Mouse (Mus musculus) limb, embryonic 13.5 days (tissue): ENCODE results near the gene Svs4. TPM values are rescaled to one million over a fixed set of nuclear protein-coding genes. Genes with fewer than 3 reads are reported as not detected.

ENCODE experiments used
- polyA plus RNA-seq: library from polyadenylated mRNA; unstranded; fragments of >200 nt; fragmentation: Nextera tagmentation; extraction: Ambion mirVana; gene quantifications from 2 replicates; pipeline ENCODE4 v1.2.1, GENCODE M21; 2015

Gene Svs4
- polyA plus RNA-seq, 1 experiment from 2014 or later = not detected

Other genes starting within 250 kb of the Svs4 start
- gene Stk4, start 208.1 kb downstream of the Svs4 start, polyA plus RNA-seq = 17.5 and 20.1 TPM in 2 replicates
- gene Tomm34, start 207.3 kb downstream of the Svs4 start, polyA plus RNA-seq = 57.8 and 61.7 TPM in 2 replicates
- 2.5 and 2.8 TPM in 2 replicates for gene Kcns1, start 107.3 kb downstream of the Svs4 start, polyA plus RNA-seq
- gene Wfdc5, start 95.7 kb downstream of the Svs4 start, polyA plus RNA-seq = not detected in 2 replicates
- 0.51 TPM in 1 of 2 replicates, not detected in the other for gene Wfdc12, start 87.9 kb downstream of the Svs4 start, polyA plus RNA-seq
- not detected in 2 replicates for gene Wfdc15a, start 78.3 kb downstream of the Svs4 start, polyA plus RNA-seq
- gene Wfdc15b, start 56.8 kb downstream of the Svs4 start, polyA plus RNA-seq = not detected in 2 replicates
- gene Svs2, start 40.0 kb downstream of the Svs4 start, polyA plus RNA-seq = not detected in 2 replicates
- not detected in 2 replicates for gene Svs3b, start 21.8 kb downstream of the Svs4 start, polyA plus RNA-seq
- gene Svs3a, start 10.8 kb upstream of the Svs4 start, polyA plus RNA-seq = not detected in 2 replicates
- not detected in 2 replicates for gene Svs6, start 38.3 kb upstream of the Svs4 start, polyA plus RNA-seq
- gene Svs5, start 54.3 kb upstream of the Svs4 start, polyA plus RNA-seq = not detected in 2 replicates
- 3.2 and 3.8 TPM in 2 replicates for gene Slpi, start 110.6 kb upstream of the Svs4 start, polyA plus RNA-seq
- gene Rbpjl, start 124.7 kb upstream of the Svs4 start, polyA plus RNA-seq = 1.5 and 1.6 TPM in 2 replicates
- gene Matn4, start 126.7 kb upstream of the Svs4 start, polyA plus RNA-seq = 192 and 200 TPM in 2 replicates
- gene Sdc4, start 165.4 kb upstream of the Svs4 start, polyA plus RNA-seq = 61.0 and 63.6 TPM in 2 replicates
- 65.2 and 66.6 TPM in 2 replicates for gene Sys1, start 178.5 kb upstream of the Svs4 start, polyA plus RNA-seq
- 5.5 and 7.4 TPM in 2 replicates for gene Gm20458, start 182.5 kb upstream of the Svs4 start, polyA plus RNA-seq
- not detected in 2 replicates for gene Trp53tg5, start 195.3 kb upstream of the Svs4 start, polyA plus RNA-seq
- 1.4 and 2.3 TPM in 2 replicates for gene Dbndd2, start 207.6 kb upstream of the Svs4 start, polyA plus RNA-seq
- 45.9 and 46.8 TPM in 2 replicates for gene Pigt, start 219.1 kb upstream of the Svs4 start, polyA plus RNA-seq